Mouse (Mus musculus) erythroblast, embryonic 14.5 days (primary cell): ENCODE measurements at regions not wholly inside any gene's neighbourhood (a gene's known extent, or its start where the extent isn't known, plus 50 kb on each side); places are given as distances from the start of the nearest gene placed in this dataset.

Source experiments
- H3K27me3 ChIP-seq: 2 replicates; pipeline ENCODE4 v1.6.1; 2012; ENCODE audit warnings: inconsistent platforms; ENCODE audit not compliant: control insufficient read depth
- H3K36me3 ChIP-seq: 2 replicates; pipeline ENCODE4 v1.6.1; 2012; ENCODE audit warnings: mild to moderate bottlenecking, inconsistent platforms; ENCODE audit not compliant: control insufficient read depth
- H3K4me1 ChIP-seq: 2 replicates; pipeline ENCODE4 v1.6.1; 2012; ENCODE audit warnings: inconsistent platforms; ENCODE audit not compliant: control insufficient read depth
- H3K4me3 ChIP-seq: replicated peaks from 2 replicates; pipeline ENCODE3; 2012; ENCODE audit warnings: moderate library complexity, mild to moderate bottlenecking, inconsistent platforms
- H3K9me3 ChIP-seq: 2 replicates; pipeline ENCODE4 v1.6.1; 2012; ENCODE audit warnings: low read length, inconsistent platforms, mixed read lengths; ENCODE audit not compliant: control insufficient read depth
- GATA1 ChIP-seq: IDR thresholded peaks from 2 replicates; pipeline ENCODE4 v1.6.1; 2012; ENCODE audit warnings: low read length, inconsistent platforms, mixed read lengths
- TAL1 ChIP-seq: IDR thresholded peaks from 3 replicates; pipeline ENCODE4 v1.6.1; 2012; ENCODE audit warnings: low read length, inconsistent platforms, mixed read lengths

DNA sequence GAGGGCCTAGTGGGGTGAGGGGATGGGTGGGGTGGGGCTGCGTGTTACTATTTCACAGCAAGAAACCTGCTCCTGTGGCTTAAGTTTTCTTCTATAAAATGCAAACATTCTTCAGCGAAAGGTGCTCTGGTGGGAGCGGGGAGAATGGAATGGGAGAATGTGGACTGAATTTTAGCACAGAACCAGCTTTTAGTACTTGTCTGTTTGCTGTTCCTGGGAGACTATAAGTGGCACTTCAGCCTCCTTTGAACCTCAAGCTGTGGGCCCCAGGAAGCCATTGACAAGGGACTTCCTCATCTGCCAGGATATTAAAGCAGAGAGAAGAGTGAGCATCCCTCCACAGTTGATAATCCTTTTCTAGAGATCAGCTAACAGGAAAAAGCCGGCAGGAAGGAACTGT lies 580.2 kb downstream of the Zfp706 start:
- TF ChIP-seq TAL1 (no peak), GATA1 (no peak)
- H3K4me1 ChIP-seq = no peaks in the 10 kb centered on the region
- no peak overlapping the region for H3K4me3 ChIP-seq
- peaks cover 9% of the 10 kb centered on the region for H3K27me3 ChIP-seq
- no peaks in the 10 kb centered on the region for H3K36me3 ChIP-seq
- H3K9me3 ChIP-seq = no peaks in the 10 kb centered on the region

DNA sequence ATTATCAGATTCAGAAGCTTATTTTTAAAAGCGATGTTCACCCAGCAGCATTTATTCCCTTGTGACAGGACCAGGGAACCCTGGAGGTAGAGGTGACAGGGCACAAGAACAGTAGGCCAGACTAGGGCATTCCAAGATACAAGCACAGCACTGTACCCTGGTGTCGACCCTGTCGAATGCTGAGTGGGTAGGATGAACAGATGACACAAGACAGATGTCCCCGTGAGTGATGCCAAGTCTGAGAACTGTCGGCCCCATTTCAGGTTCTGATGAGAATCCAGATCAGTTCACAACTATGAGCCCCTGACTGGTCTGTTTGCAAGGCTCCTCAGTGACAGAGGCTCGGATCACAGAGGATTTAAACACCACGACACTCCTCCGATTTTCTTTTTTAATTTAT lies 581.7 kb downstream of the Zfp706 start:
- no peaks in the 10 kb centered on the region for H3K36me3 ChIP-seq
- no peaks in the 10 kb centered on the region for H3K4me1 ChIP-seq
- no peaks in the 10 kb centered on the region for H3K9me3 ChIP-seq
- H3K27me3 ChIP-seq = peaks cover 12% of the 10 kb centered on the region
- TF ChIP-seq GATA1 = no peak
- no peak for TF ChIP-seq TAL1
- no peak overlapping the region for H3K4me3 ChIP-seq

DNA sequence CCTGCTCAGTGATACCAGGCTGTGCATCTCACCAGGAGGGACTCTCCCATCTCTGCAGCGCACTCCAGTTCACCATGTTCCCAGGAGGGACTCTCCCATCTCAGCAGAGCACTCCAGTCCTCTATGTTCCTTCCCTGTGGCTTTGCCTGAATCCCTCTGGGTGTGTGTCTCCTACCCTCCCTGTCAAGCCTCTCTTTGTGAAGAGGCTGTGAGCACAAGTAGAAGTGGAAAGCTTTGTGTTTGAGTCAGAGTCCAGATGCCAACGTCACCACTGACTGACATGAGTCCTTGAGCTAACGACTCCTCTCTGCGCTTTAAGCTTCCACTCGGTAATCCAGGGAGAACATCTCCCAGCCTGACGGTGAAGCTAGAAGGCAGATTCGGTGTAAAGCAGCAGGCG lies 583.5 kb downstream of the Zfp706 start:
- Histone ChIP-seq H3K27me3 (peaks cover 16% of the 10 kb centered on the region), H3K36me3 (no peaks in the 10 kb centered on the region), H3K4me1 (no peaks in the 10 kb centered on the region), H3K9me3 (no peaks in the 10 kb centered on the region), H3K4me3 (no peak overlapping the region)
- TF ChIP-seq TAL1 (no peak), GATA1 (no peak)

DNA sequence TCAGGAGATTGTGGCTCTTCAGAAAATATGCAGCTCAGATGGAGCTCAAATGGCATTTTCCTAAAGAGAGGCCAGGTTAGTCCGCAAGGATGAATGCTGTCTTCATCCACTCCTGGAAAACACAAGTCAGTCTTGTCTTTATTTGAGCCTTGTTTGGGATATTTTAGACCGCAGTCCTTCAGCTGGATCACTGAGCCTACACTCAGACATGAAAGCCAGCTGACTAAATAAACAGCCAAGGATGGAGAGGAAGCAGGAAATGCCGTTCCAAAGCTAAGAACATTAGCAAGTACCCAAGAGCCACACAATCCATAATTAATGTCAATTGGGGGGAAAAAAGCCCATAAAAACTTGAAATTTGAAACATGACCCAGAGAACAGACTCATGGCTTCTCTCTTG lies 584.8 kb downstream of the Zfp706 start:
- TF ChIP-seq TAL1 (no peak), GATA1 (no peak)
- Histone ChIP-seq H3K27me3 (peaks cover 19% of the 10 kb centered on the region), H3K4me3 (no peak overlapping the region), H3K36me3 (no peaks in the 10 kb centered on the region), H3K9me3 (no peaks in the 10 kb centered on the region), H3K4me1 (no peaks in the 10 kb centered on the region)

DNA sequence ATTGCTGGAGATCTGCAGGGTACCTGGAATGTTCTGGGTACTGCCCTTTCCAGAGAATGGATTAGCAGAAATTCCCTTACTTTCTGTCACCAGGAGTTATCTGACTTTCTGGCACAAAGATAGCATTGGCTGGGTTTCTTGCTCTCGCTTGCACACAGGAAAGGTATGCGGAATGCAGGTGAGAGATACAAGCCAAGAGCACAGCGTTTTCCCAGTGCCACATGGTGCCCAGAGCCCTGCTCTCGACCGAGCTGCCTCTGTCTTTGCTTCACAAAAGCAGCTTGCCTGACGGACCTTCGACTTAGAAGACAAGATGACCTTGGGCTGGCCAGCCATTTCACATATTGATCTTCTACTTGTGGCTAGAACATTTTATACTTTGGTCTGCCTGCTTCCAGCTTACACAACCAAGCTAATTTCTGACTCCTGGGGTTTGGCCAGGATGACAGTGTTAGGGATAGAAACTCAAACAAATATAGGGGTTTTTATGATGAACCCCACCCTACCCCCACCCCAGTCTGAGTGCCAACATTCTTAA lies 587.6 kb downstream of the Zfp706 start:
- Histone ChIP-seq H3K4me3 (no peak overlapping the region), H3K4me1 (no peaks in the 10 kb centered on the region), H3K36me3 (no peaks in the 10 kb centered on the region), H3K27me3 (peaks cover 35% of the 10 kb centered on the region), H3K9me3 (no peaks in the 10 kb centered on the region)
- no peak for TF ChIP-seq GATA1
- no peak for TF ChIP-seq TAL1

DNA sequence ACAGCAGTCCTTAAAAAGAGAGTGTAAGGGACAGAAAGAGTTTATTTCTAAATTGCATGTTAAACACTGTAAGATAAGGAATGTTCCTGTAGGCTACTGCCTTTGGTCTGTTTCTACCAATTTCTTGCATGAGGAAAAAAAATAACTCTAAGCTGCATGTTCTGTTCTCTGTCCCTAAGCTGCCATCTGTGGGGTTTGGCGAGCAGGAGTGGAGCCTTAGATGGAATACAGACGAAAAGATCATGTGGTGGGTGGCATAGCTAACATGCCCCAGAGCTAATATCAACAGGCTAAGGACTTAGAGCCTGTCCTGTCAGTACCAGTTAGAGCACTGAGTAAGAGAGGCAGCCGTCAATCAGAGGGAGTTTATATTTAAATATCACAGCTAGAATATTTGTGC lies 590.1 kb downstream of the Zfp706 start:
- TF ChIP-seq GATA1 (no peak), TAL1 (no peak)
- H3K4me1 ChIP-seq = no peaks in the 10 kb centered on the region
- no peaks in the 10 kb centered on the region for H3K9me3 ChIP-seq
- no peaks in the 10 kb centered on the region for H3K36me3 ChIP-seq
- H3K4me3 ChIP-seq = no peak overlapping the region
- H3K27me3 ChIP-seq = peaks cover 38% of the 10 kb centered on the region

DNA sequence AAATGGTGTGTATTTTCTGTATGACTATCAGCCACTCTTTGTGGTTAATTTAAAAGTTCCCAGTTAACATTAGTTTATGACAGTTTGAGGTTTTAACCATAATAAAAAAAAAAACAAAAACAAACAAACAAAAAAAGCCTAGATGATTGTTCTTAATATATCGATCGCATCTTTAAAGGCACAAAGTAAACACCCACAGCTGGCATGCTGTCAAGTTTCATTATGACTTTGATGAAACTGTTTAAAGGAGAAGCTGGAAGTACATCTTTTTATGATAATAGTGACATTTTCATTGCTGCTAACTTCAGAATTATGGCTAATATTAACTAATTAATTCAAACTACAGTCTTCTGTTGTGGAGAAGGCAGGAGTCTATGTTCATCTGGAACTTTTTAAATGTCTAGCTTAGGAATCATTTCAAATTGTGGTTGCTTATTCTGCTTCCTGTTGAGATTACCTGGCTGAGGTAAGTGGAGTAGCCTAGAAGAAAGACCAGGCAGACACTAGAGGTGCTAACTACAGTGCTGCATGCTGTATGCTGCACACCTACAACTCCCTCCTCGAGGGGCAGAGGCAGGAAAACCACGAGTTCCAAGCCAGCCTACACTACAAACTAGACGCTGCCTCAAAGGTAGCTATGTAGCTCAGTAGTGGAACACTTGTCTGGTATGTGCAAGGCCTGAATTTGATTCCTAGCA lies 591.9 kb downstream of the Zfp706 start:
- TF ChIP-seq TAL1 (no peak), GATA1 (no peak)
- Histone ChIP-seq H3K4me3 (no peak overlapping the region), H3K27me3 (peaks cover 38% of the 10 kb centered on the region), H3K4me1 (no peaks in the 10 kb centered on the region), H3K9me3 (no peaks in the 10 kb centered on the region), H3K36me3 (no peaks in the 10 kb centered on the region)

DNA sequence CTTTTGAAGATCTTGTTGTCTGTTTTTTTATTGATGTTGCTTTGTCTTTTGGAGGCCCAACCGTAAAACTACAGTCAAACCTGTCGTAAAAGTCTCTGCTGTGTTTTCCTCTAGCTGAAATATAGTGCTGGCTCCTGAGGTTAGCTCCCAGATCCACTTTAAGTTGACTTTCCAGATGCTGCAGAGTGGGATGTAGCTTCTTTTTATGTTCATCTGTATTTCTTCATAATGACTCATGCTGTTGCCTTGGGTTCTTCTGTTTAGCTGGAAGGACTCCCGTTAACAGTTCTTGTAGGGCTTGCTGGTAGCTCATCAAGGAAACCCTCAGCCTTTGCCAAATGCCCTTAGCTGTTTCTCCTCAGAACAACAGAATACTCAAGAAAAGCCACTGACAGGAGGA lies 595.6 kb downstream of the Zfp706 start:
- no peaks in the 10 kb centered on the region for H3K9me3 ChIP-seq
- no peaks in the 10 kb centered on the region for H3K36me3 ChIP-seq
- peaks cover 24% of the 10 kb centered on the region for H3K27me3 ChIP-seq
- no peaks in the 10 kb centered on the region for H3K4me1 ChIP-seq
- TF ChIP-seq GATA1 (no peak), TAL1 (no peak)
- no peak overlapping the region for H3K4me3 ChIP-seq

DNA sequence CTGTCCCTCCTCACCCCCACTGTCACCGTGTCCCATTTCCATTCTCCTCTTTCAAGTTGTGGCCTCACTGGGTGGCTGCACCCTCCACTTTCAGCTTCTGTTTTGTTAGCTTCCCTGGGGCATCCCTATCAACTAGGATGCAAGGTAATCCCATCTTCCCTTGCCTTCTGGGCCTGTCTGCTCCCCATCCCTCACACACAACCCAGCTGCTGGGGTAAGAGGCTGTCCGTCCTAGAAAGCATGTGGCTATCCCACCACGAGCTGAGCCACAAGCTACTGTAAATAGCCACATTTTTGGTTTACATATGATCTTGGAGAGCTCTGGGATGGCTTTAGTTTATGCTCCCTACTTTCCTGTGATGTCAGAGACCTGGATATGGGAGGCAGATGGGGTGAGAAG lies 602.1 kb downstream of the Zfp706 start:
- Histone ChIP-seq H3K4me1 (no peaks in the 10 kb centered on the region), H3K4me3 (no peak overlapping the region), H3K27me3 (peaks cover 23% of the 10 kb centered on the region), H3K9me3 (no peaks in the 10 kb centered on the region), H3K36me3 (no peaks in the 10 kb centered on the region)
- TF ChIP-seq TAL1 (no peak), GATA1 (no peak)
